In genomic region chr3:149041188-149041587, GRCm38 (mm10) we compare ENCODE assay signal across 35 mouse cellular contexts.
"Had no signal": no experiment of that assay in that cellular context is flagged by ENCODE, and none has a peak within 500 bp of the region (broad histone marks: within the 10 kb centered on the region; RNA-seq: fewer than 3 reads in every experiment).

No protein-coding gene starts in this region.

- H3K9ac ChIP-seq: heart, embryonic 12.5 days; heart, embryonic 15.5 days; hindbrain, embryonic 12.5 days; hindbrain, embryonic 13.5 days; hindbrain, embryonic 14.5 days; hindbrain, embryonic 15.5 days; intestine, embryonic 15.5 days; kidney, embryonic 15.5 days had no signal

- H3K36me3 ChIP-seq: heart, embryonic 10.5 days; heart, embryonic 12.5 days; heart, embryonic 15.5 days; hindbrain, embryonic 10.5 days; hindbrain, embryonic 12.5 days; hindbrain, embryonic 13.5 days; hindbrain, embryonic 15.5 days; intestine, embryonic 15.5 days; kidney, embryonic 15.5 days had no signal

- H3K9me3 ChIP-seq: heart, embryonic 10.5 days; heart, embryonic 12.5 days; heart, embryonic 15.5 days; hindbrain, embryonic 10.5 days; hindbrain, embryonic 12.5 days; hindbrain, embryonic 13.5 days; hindbrain, embryonic 15.5 days; intestine, embryonic 15.5 days; kidney, embryonic 15.5 days had no signal

- H3K4me3 ChIP-seq: heart, adult 2 months; heart, embryonic 10.5 days; heart, embryonic 12.5 days; heart, embryonic 15.5 days; hindbrain, embryonic 10.5 days; hindbrain, embryonic 12.5 days; hindbrain, embryonic 13.5 days; hindbrain, embryonic 15.5 days; intestine, embryonic 15.5 days; kidney, embryonic 15.5 days; layer of hippocampus, adult 2 months had no signal

- H3K27me3 ChIP-seq: heart, embryonic 15.5 days; hindbrain, embryonic 13.5 days; hindbrain, embryonic 15.5 days; intestine, embryonic 15.5 days; kidney, embryonic 15.5 days had no signal

- H3K4me2 ChIP-seq: heart, embryonic 11.5 days; heart, embryonic 12.5 days; heart, embryonic 15.5 days; hindbrain, embryonic 12.5 days; hindbrain, embryonic 13.5 days; hindbrain, embryonic 14.5 days; hindbrain, embryonic 15.5 days; intestine, embryonic 15.5 days; kidney, embryonic 15.5 days had no signal

- DNase-seq: heart, adult 2 months; heart, postnatal 10 days; heart, postnatal 14 days; heart, postnatal 36 days; heart, postnatal 4 days; kidney, adult 11 months; kidney, adult 18-20 months; kidney, adult 2 months; kidney, adult 8-10 months; kidney, adult 9 months; kidney, postnatal 10 days; kidney, postnatal 14 days; kidney, postnatal 25 days; kidney, postnatal 36 days; kidney, postnatal 4 days; layer of hippocampus, adult 9-11 months; layer of hippocampus, postnatal 36 days had no signal

- ATAC-seq: hindbrain, embryonic 16.5 days; hindbrain, postnatal 0 days; inflammation-experienced regulatory T-cells, adult 6 months; intestine, embryonic 15.5 days; intestine, embryonic 16.5 days; intestine, postnatal 0 days had no signal

- H3K27ac ChIP-seq: heart, embryonic 10.5 days; hindbrain, embryonic 10.5 days; hindbrain, embryonic 12.5 days; hindbrain, embryonic 13.5 days; hindbrain, embryonic 14.5 days; hindbrain, embryonic 15.5 days; hindbrain, postnatal 0 days; intestine, embryonic 15.5 days; kidney, embryonic 15.5 days; kidney, postnatal 0 days; layer of hippocampus, adult 2 months had no signal
